Mouse (Mus musculus) layer of hippocampus, adult 6 months (tissue): ENCODE data around the gene Pdcl3. TPM values are rescaled to one million over a fixed set of nuclear protein-coding genes. Genes with fewer than 3 reads are reported as not detected.

ENCODE experiments used
- long read RNA-seq, 2 experiments: library from polyadenylated mRNA; unstranded; transcript quantifications; one replicate each; pipeline ENCODE4 v2.0.0; 2019 to 2020
- polyA plus RNA-seq: library from polyadenylated mRNA; unstranded; fragments of <200 nt; fragmentation: Nextera tagmentation; gene quantifications from 2 replicates; pipeline ENCODE4 v1.2.3, GENCODE M21; 2021

Pdcl3 gene
- 52.3 and 58.0 TPM in 2 replicates for polyA plus RNA-seq
- long read RNA-seq, experiment 1, transcript Pdcl3-201 (6 exons, 3,914 nt), result major isoform, 42 of 48 reads
- long read RNA-seq, experiment 1, partial matches to known transcripts, result 6 of 48 reads
- long read RNA-seq, experiment 1, other reads (novel, unspliced or antisense), result 0 of 48 reads
- long read RNA-seq, experiment 2, transcript Pdcl3-201 (6 exons, 3,914 nt), result major isoform, 56 of 64 reads
- long read RNA-seq, experiment 2, partial matches to known transcripts, result 3 of 64 reads
- long read RNA-seq, experiment 2, other reads (novel, unspliced or antisense), result 4 of 64 reads

DNA sequence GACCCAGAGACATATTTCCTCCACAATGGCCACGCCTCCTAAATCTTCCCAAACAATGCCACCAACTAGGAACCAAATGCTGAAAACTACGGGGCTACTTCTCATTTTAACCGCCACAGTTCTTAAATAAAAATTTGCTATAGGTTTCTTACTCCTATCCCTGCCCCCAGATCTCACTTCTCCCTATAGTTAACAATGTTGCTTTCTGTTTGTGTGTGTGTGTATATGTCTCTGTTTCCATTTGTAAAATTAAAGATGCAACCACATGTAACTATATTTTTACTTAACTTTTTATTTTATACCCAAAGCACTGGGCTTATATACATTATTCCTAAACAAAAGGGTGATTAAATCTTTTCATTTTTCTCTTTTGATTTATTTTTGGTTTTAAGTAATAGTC, at the start of gene Pdcl3:
Gene Pdcl3, plus strand, starts transcription at position 301 of the 400 bp plus-strand sequence.

DNA sequence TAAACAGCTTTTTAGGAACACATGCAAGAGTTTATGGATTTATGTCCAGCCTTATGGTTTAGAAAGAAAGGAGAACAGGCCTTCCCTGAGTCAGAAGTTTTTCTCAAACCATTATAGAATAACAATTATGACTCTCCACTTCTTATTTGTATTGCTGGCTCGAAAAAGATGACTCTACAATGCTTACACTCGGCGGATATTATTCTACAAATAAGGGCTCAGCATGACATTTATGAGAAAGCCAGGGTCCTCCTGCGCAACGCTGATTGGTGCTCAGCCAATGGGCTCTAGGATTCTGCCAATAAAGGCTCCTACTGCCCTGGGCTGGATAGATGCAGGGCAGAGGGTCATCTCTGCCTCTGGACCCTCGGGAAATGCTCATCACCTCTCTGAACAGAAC, 46.6 kb upstream of the Pdcl3 start, which contains the start of gene Nms:
Gene Nms, plus strand, starts transcription at position 301 of the 400 bp plus-strand sequence.

Other genes starting within 250 kb of the Pdcl3 start
- gene Lonrf2, start 148.9 kb upstream of the Pdcl3 start, polyA plus RNA-seq, result 14.0 and 17.3 TPM in 2 replicates
- gene Chst10, start 87.4 kb upstream of the Pdcl3 start, polyA plus RNA-seq, result 50.4 and 54.3 TPM in 2 replicates
- 0.43 and 0.60 TPM in 2 replicates for gene Nms, start 46.5 kb upstream of the Pdcl3 start, polyA plus RNA-seq
- gene Npas2, start 208.1 kb downstream of the Pdcl3 start, polyA plus RNA-seq, result 7.3 and 11.0 TPM in 2 replicates